Mouse (Mus musculus) heart, embryonic 14.5 days (tissue): ENCODE data around the gene Fermt3. TPM values are rescaled to one million over a fixed set of nuclear protein-coding genes. Genes with fewer than 3 reads are reported as not detected.

ENCODE experiments used
- ATAC-seq: fragments of 200-750 bp; cut with Nextera tagmentation; 2 replicates; pipeline ENCODE4 v1.8.0; 2017; ENCODE audit warnings: low read depth, moderate TSS enrichment; ENCODE audit not compliant: insufficient number of reproducible peaks, insufficient read depth, low FRiP score
- H3K27ac ChIP-seq, 2 experiments: fragments of 200-500 bp in 1 of 2; fragments of 300-500 bp in 1 of 2; sonication (generic) in 1 of 2; replicated peaks in 1 of 2; 2 replicates each; pipeline ENCODE4 v1.5.1; 2012 to 2014; ENCODE audit warnings: low read depth in 2 of 2, low read length in 2 of 2, control low read depth in 1 of 2, mild to moderate bottlenecking in 1 of 2, mixed read lengths in 1 of 2; ENCODE audit not compliant: control insufficient read depth in 1 of 2, insufficient read depth in 1 of 2
- H3K27me3 ChIP-seq: fragments of 300-500 bp; sonication (generic); 2 replicates; pipeline ENCODE4 v1.6.1; 2014; ENCODE audit warnings: mild to moderate bottlenecking, low read length, control low read depth; ENCODE audit not compliant: control insufficient read depth, insufficient read depth
- H3K36me3 ChIP-seq: fragments of 300-500 bp; sonication (generic); 2 replicates; pipeline ENCODE4 v1.6.1; 2014; ENCODE audit warnings: mild to moderate bottlenecking, control low read depth, low read length, mixed read lengths; ENCODE audit not compliant: control insufficient read depth, insufficient read depth
- H3K4me1 ChIP-seq, 2 experiments: fragments of 200-500 bp in 1 of 2; fragments of 300-500 bp in 1 of 2; sonication (generic) in 1 of 2; 2 replicates each; pipeline ENCODE4 v1.6.1; 2012 to 2014; ENCODE audit warnings: low read length in 2 of 2, control low read depth in 1 of 2, mixed read lengths in 1 of 2; ENCODE audit not compliant: control insufficient read depth in 2 of 2, insufficient read depth in 2 of 2
- H3K4me2 ChIP-seq: fragments of 300-500 bp; sonication (generic); 2 replicates; pipeline ENCODE4 v1.6.1; 2014; ENCODE audit warnings: mild to moderate bottlenecking, low read length
- H3K4me3 ChIP-seq, 2 experiments: fragments of 200-500 bp in 1 of 2; fragments of 300-500 bp in 1 of 2; sonication (generic) in 1 of 2; 2 replicates each; pipeline ENCODE4 v1.5.1; 2012 to 2014; ENCODE audit warnings: low read length in 2 of 2, mild to moderate bottlenecking in 2 of 2, control low read depth in 1 of 2, low read depth in 1 of 2, moderate library complexity in 1 of 2; ENCODE audit not compliant: control insufficient read depth in 1 of 2, insufficient read depth in 1 of 2
- H3K9ac ChIP-seq: fragments of 300-500 bp; sonication (generic); 2 replicates; pipeline ENCODE4 v1.6.1; 2014; ENCODE audit warnings: mild to moderate bottlenecking, low read length
- H3K9me3 ChIP-seq: fragments of 300-500 bp; sonication (generic); 2 replicates; pipeline ENCODE4 v1.6.1; 2016; ENCODE audit warnings: low read length, control low read depth; ENCODE audit not compliant: control insufficient read depth
- WGBS: fragments of 180-500 bp; shearing (Covaris S2); extraction: QIAGEN DNeasy Blood & Tissue Kit; methylation state at CpG from one replicate; pipeline ENCODE4 v1.1.7; 2014; 5-methylcytosine and 5-hydroxymethylcytosine counted together
- polyA plus RNA-seq: library from polyadenylated mRNA; unstranded; fragments of >200 nt; fragmentation: Nextera tagmentation; extraction: Ambion mirVana; gene quantifications from 2 replicates; pipeline ENCODE4 v1.2.1, GENCODE M21; 2014

Fermt3 gene
- polyA plus RNA-seq, 1 experiment from 2014 or later = 5.2 TPM

DNA sequence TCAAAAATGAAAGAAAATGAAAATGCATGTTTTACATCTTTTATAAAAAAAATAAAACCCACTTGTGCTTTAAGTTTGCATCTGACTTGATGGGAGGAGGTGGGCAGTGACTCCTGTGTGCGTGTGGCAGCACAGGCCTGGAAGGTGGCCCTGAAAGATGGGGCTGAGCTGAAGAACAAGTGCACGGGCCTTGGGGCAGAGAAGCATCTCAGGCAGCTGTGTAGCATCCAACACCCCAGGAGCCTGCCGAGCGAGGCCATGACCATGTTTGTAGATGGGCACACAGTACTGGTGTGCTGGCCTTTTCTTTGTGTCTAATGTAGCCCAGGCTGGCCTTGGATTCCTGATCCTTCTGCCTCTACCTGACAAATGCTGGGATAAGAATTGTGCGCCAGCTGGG lies 42.8 kb upstream of the Fermt3 start:
- H3K27ac ChIP-seq = no peak overlapping the region
- peaks cover 23 to 25% of the 10 kb centered on the region in 2 experiments for H3K4me1 ChIP-seq
- H3K36me3 ChIP-seq = no peaks in the 10 kb centered on the region
- H3K4me2 ChIP-seq = no peak overlapping the region
- no peaks in the 10 kb centered on the region for H3K9me3 ChIP-seq
- H3K27me3 ChIP-seq = no peaks in the 10 kb centered on the region
- WGBS = 84% methylated on average over 5 of the region's 5 CpGs
- H3K4me3 ChIP-seq = no peak overlapping the region
- H3K9ac ChIP-seq = no peak overlapping the region
- no peak for ATAC-seq

DNA sequence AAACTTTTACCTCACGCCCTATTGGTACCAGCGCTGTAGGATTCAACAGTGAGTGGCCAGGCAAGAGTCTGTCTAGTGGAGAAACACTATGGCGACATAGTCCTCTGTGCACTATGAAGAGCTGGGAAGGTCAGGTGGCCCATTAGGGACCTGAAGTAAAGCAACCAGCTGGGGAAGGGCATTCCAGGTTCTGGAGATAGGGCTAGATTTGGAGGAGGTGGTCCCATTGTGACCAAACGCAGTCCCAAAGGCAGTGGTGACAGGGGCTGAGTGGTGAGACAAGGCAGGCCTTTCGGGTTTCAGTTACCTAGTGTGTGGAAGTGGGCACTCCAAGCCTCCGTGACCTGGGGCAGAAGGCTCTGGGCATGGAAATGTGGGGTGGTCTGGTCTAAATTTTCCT lies 39.3 kb upstream of the Fermt3 start:
- H3K36me3 ChIP-seq = no peaks in the 10 kb centered on the region
- no peaks in the 10 kb centered on the region for H3K9me3 ChIP-seq
- H3K4me3 ChIP-seq = peak overlapping the region in 1 of 2 experiments; percentile 71; a peak in 2 of 4 replicates
- 46% methylated on average over 6 of the region's 6 CpGs for WGBS
- peak overlapping the region; percentile 99 for H3K4me2 ChIP-seq
- no peaks in the 10 kb centered on the region for H3K27me3 ChIP-seq
- peak overlapping the region; percentile 73 to 90; a peak in 3 of 4 replicates for H3K27ac ChIP-seq
- peaks cover 24% of the 10 kb centered on the region in 2 experiments for H3K4me1 ChIP-seq
- H3K9ac ChIP-seq = peak overlapping the region; percentile 84; the same call in 1 of the 2 replicates
- ATAC-seq = no peak

DNA sequence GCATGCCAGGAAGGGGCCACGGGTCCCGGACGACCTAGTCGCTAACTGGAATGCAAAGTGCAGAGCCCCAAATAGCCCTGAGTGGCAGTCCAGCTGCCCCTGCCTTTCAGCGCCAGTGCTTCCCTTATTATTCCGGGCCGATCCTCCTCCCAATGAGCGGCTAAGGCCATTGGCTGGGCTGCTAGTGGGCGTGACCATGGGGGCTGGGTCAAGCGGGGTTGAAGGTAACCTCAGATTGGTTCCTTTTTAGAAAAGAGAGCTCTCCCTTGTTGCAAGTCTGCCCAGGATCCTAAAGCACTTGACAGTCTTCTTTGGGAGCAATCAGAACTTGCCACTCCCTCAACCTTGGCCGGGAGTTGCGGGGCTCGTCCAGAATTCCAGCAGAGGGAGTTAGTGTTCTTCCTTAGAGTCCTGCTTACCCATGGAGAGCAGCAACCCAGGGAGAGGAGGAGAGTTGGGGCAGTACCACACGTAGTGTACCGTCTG lies 38.5 kb upstream of the Fermt3 start:
- Histone ChIP-seq H3K4me1 (peaks cover 24% of the 10 kb centered on the region in 2 experiments), H3K4me2 (peak overlapping the region; percentile 99), H3K27me3 (no peaks in the 10 kb centered on the region), H3K9ac (peak overlapping the region; percentile 84), H3K36me3 (no peaks in the 10 kb centered on the region), H3K4me3 (peak overlapping the region; percentile 71 to 78), H3K27ac (peak overlapping the region; percentile 87 to 90), H3K9me3 (no peaks in the 10 kb centered on the region)
- WGBS = under 1% methylated on average over 15 of the region's 15 CpGs
- ATAC-seq = peak; percentile 76

DNA sequence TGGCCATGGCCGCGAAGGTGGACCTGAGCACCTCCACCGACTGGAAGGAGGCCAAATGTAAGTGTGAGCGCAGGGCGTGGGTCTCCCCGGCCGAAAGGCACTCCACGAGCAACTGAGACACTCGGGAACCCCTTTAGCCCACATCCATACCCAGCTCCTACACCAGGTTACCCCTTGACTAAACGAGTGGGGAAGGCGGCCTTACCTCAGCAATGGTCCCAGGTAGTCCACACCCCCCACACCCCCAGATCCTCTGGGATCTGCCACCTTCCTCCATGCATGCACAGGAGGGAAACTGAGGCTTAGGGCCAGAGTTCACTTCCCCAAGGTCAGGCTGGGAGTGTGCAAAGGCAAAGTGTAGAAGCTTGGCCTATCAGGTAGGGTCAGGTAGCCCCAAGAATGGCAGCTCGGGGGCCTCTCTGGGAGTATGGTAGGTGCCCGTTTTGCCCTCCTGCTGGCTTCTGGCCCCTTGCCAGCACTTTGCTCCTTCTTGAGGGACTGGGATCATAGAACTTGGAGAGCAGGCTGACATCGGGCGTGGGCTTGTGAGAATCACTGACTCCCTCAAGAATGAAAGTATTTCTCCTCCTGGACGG lies 38.0 kb upstream of the Fermt3 start:
- Histone ChIP-seq H3K4me2 (peak overlapping the region; percentile 99), H3K36me3 (no peaks in the 10 kb centered on the region), H3K27me3 (no peaks in the 10 kb centered on the region), H3K4me3 (peak overlapping the region; percentile 71 to 78), H3K9me3 (no peaks in the 10 kb centered on the region), H3K9ac (peak overlapping the region; percentile 84), H3K27ac (peak overlapping the region; percentile 87 to 90), H3K4me1 (peaks cover 24% of the 10 kb centered on the region in 2 experiments)
- whole genome bisulfite sequencing = 1% methylated on average over 16 of the region's 16 CpGs
- ATAC-seq = peak; percentile 27; the same call in 1 of the 2 replicates

DNA sequence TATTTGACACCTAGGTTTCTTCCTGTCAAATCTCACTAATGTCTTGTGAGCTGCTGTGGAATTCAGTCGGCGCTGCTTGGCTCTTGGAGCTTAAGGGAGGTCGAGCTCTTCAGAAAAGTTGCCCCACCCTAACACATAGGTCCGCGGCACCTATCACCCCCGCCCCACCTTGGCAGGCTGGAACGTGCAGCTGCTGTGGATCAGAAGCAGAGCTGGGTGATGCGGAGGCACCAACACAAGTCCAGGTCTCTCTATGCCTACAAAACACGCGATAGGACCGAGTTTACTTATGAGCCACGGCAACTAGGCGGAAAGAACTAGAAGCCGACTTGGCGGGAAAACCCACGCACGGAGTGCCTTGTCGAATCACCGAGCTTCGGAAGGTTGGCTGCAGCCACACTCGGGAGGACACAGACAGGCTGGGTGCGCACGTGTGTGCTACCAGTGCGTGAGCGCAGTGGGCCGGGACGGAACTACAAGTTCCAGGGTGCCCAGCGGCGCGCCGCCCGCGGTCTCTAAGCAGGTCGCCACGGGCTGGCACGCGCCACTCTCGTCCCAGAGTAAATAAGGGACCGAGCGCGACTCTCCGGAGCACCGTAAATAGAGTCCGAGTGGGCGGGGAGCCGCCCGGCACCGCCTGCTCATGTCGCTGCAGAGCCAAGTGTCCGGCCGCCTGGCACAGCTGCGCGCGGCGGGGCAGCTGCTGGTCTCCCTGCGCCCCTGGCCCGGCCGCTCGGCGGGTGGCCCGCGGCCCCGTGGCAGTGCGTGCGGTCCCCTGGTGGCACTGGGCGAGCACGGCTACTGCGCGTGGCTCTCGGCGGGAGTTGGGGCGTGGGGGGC lies 37.2 kb upstream of the Fermt3 start, which contains the start of gene Macrod1:
Gene Macrod1, plus strand, starts transcription at position 563 of the 840 bp plus-strand sequence.
- Histone ChIP-seq H3K4me2 (peak within 1 kb of the TSS; percentile 99), H3K4me1 (peaks cover 24% of the 10 kb centered on the region in 2 experiments), H3K9ac (peak within 1 kb of the TSS; percentile 84), H3K9me3 (no peaks in the 10 kb centered on the region), H3K27ac (peak within 1 kb of the TSS; percentile 87 to 90), H3K27me3 (no peaks in the 10 kb centered on the region), H3K36me3 (no peaks in the 10 kb centered on the region), H3K4me3 (peak within 1 kb of the TSS; percentile 71 to 78)
- ATAC-seq = peak; percentile 72
- WGBS = under 1% methylated on average over 71 of the region's 72 CpGs

DNA sequence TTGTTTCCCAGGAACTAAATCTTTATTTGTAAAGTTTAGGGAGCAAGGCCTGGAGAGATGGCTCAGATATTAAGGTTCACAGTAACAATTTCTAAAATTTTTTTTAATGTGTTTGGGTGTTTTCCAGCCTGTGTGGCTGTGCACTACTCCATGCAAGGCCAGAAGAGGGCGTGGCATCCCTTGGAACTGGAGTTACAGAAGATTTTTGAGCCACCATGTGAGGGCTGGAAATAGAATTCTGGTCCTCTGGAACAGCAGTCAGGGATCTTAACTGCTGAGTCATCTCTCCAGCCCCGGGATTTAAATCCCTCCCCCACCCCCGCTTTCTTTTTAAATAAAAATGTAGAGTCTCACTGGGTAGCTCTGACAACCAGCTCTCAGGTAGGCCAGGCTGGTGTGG lies 35.9 kb upstream of the Fermt3 start:
- no peak for ATAC-seq
- H3K27me3 ChIP-seq = no peaks in the 10 kb centered on the region
- WGBS = 34% methylated on average over 3 of the region's 3 CpGs
- H3K9me3 ChIP-seq = no peaks in the 10 kb centered on the region
- peak overlapping the region; percentile 18; the same call in 1 of the 2 replicates for H3K4me2 ChIP-seq
- no peak overlapping the region for H3K9ac ChIP-seq
- H3K4me3 ChIP-seq = no peak overlapping the region
- H3K27ac ChIP-seq = peak overlapping the region; percentile 7 to 62; a peak in 3 of 4 replicates
- H3K4me1 ChIP-seq = peaks cover 24% of the 10 kb centered on the region in 2 experiments
- H3K36me3 ChIP-seq = no peaks in the 10 kb centered on the region

DNA sequence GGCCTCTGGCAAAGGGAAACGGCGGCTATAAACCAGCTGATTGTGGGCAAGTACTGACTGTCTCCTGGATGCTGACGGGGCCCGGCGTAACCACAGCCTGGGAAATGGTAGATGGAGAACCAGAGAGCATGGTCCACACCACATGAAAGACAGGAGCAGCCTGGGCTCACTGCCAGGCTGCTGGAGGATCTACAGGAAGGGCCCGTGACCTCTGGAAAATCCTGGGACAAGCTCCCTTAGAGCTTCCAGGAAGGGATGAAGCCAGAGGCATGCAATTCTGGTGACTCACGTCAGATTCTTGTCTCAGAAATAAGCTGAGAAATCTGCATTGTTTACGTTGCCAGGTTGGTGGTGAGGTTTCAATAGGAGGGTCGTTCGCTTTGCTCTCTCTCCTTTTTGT lies 35.5 kb upstream of the Fermt3 start:
- Histone ChIP-seq H3K4me1 (peaks cover 24% of the 10 kb centered on the region in 2 experiments), H3K36me3 (no peaks in the 10 kb centered on the region), H3K27ac (peak overlapping the region; percentile 7 to 62; a peak in 3 of 4 replicates), H3K4me3 (no peak overlapping the region), H3K27me3 (no peaks in the 10 kb centered on the region), H3K4me2 (peak overlapping the region; percentile 18; the same call in 1 of the 2 replicates), H3K9ac (no peak overlapping the region), H3K9me3 (no peaks in the 10 kb centered on the region)
- no peak for ATAC-seq
- WGBS = 40% methylated on average over 10 of the region's 10 CpGs
